Mouse (Mus musculus): ENCODE results near the gene Cftr. TPM values are rescaled to one million over a fixed set of nuclear protein-coding genes. Genes with fewer than 3 reads are reported as not detected.

Cftr gene
- total RNA-seq, 2 experiments from 2014 or later: 0.58 to 0.80 TPM

GRCm38 (mm10) chr6:18310983-18311382, 140.5 kb downstream of the Cftr start:
- no peak for DNase-seq (ENCODE audit: low spot score in 2 of 2)

DNA sequence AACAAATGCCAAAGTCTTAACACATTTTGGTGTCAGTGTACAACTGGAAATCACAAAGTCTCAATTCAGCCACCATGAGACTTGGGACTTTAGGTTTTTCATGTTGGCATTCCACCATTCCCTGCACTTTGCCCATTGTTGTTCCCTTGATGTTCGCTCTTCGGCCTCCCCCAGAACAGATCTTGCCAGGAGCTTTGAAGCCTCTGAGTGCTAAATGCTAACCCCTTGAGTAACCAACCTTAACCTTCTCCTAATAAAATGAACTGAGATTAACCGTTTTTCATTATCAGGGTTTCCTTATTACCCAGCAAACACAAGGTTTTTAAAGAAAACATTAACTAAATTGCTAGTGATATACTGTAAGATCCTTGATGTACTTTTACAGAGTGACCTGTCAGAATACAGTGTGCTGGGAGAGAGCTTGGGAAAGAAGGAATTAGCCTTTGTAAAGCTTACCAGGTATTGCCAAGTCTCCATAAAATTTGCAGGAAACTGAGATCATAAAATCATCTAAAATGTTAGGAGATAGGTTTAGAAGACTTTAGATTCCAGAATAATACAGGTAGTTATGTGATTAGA, 144.0 kb downstream of the Cftr start:
- no peak for DNase-seq (ENCODE audit: low spot score in 2 of 2)

GRCm38 (mm10) chr6:18322950-18323349, 152.5 kb downstream of the Cftr start:
- DNase-seq (ENCODE audit: low spot score in 2 of 2): no peak

GRCm38 (mm10) chr6:18335393-18335792, 164.9 kb downstream of the Cftr start:
- DNase-seq (ENCODE audit: low spot score in 2 of 2): no peak

DNA sequence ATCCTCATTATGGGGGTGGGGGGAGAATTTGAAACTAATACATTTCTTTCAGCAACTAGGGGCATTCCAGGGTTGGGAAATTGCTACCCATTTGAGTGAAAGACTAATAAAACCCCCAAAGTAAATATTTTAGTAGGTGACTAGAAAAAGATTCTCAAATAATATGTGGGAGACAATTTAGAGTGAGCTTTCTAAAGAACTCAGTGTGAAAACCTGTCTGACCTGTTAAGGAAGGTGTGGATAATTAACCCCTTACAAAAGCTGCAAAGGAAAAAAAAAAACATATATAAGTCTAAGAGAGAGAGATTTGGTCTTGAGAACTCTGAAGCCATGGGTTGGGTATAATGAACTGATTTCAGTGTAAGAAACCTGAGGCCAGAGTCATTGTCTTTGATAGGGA, 167.8 kb downstream of the Cftr start:
- DNase-seq (ENCODE audit: low spot score in 2 of 2): no peak

- DNase-seq (ENCODE audit: low spot score in 2 of 2): no peak
Observed at GRCm38 (mm10) chr6:18344272-18344671, 173.8 kb downstream of the Cftr start.

DNA sequence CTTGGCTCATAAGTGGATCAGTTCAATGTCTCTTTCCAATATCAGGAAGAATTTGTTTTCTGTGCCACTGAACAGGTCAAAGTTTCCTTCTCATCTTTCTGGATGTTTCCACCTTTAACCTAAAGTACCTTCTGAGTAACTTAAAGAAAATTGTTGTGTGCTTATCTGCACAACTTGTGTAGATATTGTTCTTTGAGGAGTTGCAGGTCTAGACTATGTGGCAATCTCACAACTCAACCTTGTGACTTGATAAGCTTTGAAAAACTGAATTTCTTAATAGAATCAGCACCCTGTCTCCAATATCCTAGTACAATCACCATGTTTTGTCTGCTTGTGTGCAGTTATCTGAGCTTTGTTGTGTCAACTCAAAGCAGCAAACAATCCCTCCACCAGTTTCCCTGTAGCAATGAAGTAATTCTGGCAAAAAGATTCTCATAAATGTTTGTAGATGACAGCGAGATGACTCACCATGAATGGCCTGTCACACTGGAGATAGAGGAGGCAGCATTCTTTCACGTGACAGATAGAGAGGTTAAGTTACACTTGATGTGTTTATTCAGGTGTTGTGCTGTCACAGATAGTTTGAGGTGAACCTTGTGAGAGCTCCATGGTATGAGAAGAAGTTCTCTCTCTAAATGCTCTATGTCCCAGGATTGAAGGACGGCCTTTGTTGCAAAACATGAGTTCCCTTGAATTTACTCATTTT, 178.8 kb downstream of the Cftr start:
- DNase-seq (ENCODE audit: low spot score in 2 of 2): no peak

- no peak for DNase-seq (ENCODE audit: low spot score in 2 of 2)
Observed at GRCm38 (mm10) chr6:18360154-18360553, 189.7 kb downstream of the Cftr start.

GRCm38 (mm10) chr6:18360955-18361354, 190.5 kb downstream of the Cftr start:
- no peak for DNase-seq (ENCODE audit: low spot score in 2 of 2)

GRCm38 (mm10) chr6:18362232-18362631, 191.7 kb downstream of the Cftr start:
- no peak for DNase-seq (ENCODE audit: low spot score in 2 of 2)

DNA sequence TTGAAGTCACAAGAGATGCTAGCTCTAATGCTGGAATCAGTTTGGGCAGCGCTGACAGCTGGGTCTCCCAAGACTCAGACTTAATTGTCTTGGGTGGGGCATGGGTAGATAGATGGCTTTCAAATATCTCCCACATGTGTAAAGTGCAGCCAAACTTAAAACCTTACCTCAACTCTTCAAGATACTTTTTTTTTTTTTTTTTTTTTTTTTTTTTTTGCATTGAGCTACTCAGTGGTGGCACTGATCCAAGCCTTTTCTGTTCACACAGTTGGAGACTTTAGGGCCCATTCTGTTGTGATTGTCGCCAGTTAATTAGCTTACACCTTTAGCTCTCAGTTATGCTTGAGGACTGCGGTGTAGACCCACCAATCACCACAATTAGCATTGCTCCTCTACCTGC, 198.6 kb downstream of the Cftr start:
- DNase-seq (ENCODE audit: low spot score in 2 of 2): no peak

- no peak for DNase-seq (ENCODE audit: low spot score in 2 of 2)
Observed at GRCm38 (mm10) chr6:18369723-18370122, 199.2 kb downstream of the Cftr start.

Other genes with a start within 250 kb of the Cftr start
- gene Wnt2, start 140.1 kb upstream of the Cftr start, total RNA-seq (2021): 1 to 10 TPM; 5.0 to 6.3 TPM
- not detected for gene Asz1, start 61.6 kb upstream of the Cftr start, total RNA-seq (2021)

Data from layer of hippocampus, postnatal 10 days (tissue).